Mouse (Mus musculus) stomach, postnatal 0 days (tissue): ENCODE measurements around the gene Tbcel.

Experiments used
- CTCF ChIP-seq: IDR thresholded peaks from 2 replicates; pipeline ENCODE4 v1.5.1; 2016; ENCODE audit warnings: antibody characterized with exemption, low read depth, mild to moderate bottlenecking, moderate library complexity
- EP300 ChIP-seq: optimal IDR thresholded peaks from 2 replicates; pipeline ENCODE3; 2016; ENCODE audit warnings: antibody characterized with exemption

DNA sequence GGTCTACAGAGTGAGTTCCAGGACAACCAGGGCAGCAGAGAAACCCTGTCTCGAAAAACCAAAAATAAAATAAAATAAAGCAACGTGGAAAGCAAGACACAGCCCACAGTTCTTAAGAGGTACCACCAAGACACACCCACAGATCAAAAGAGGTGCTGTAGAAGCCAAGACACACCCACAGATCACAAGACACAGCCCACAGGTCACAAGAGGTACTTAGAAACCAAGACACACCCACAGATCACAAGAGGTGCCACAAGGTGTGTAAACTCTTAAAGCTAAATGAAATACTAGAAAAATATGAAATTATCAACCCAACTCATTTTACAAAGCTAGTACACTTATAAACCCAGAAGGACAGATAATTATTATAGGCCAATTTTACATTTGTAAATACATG is 84.0 kb downstream of the Tbcel start:
- TF ChIP-seq CTCF (no peak), EP300 (no peak)
